Mouse (Mus musculus) heart, postnatal 0 days (tissue): ENCODE measurements at regions not wholly inside any gene's neighbourhood (a gene's known extent, or its start where the extent isn't known, plus 50 kb on each side); places are given as distances from the start of the nearest gene placed in this dataset.
"Not testable (repeated sequence)": the region's sequence is repeated elsewhere in the genome, so short reads cannot be mapped to it uniquely, and the experiment has no call there.

Experiments
- CTCF ChIP-seq: IDR thresholded peaks from 2 replicates; pipeline ENCODE4 v1.5.1; 2016; ENCODE audit warnings: antibody characterized with exemption, control low read depth, low read depth
- EP300 ChIP-seq: IDR thresholded peaks from 2 replicates; pipeline ENCODE4 v1.6.1; 2016; ENCODE audit warnings: antibody characterized with exemption, low read depth

DNA sequence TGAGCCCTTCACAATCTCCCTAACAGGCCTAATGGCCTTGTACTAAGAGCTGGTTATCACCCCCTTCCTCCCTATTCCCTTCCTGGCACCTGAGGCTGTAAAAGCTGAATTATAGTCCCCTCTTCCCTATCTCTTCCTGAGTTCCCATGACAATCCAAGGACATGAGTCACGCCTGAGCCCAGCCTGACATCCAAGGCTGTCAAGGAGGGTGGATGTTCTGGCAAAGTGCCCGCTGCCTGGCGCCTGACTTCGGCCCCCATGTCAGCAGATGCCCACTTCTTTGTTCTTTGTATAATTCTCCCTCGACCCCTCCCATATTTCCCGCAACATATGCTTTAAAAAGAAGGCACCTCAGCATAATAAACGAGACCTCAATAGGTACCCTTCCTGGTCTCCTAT lies 99.2 kb upstream of the Asrgl1 start:
- not testable (repeated sequence) for TF ChIP-seq CTCF, EP300
